Mouse (Mus musculus): ENCODE measurements at regions not wholly inside any gene's neighbourhood (a gene's known extent, or its start where the extent isn't known, plus 50 kb on each side); places are given as distances from the start of the nearest gene placed in this dataset.
A peak's percentile ranks its signal among the peaks of the same experiment; 100 is the strongest.

- no peak for DNase-seq (ENCODE audit: low spot score)
Observed at GRCm38 (mm10) chr11:63394201-63394600, 265.4 kb downstream of the Pmp22 start.

- DNase-seq (ENCODE audit: low spot score) = no peak
Observed at GRCm38 (mm10) chr11:63396386-63396785, 267.6 kb downstream of the Pmp22 start.

- no peak for DNase-seq (ENCODE audit: low spot score)
Observed at GRCm38 (mm10) chr11:63402741-63403140, 274.0 kb downstream of the Pmp22 start.

GRCm38 (mm10) chr11:63404719-63405118 lies 275.9 kb downstream of the Pmp22 start:
- peak; percentile 29 for DNase-seq (ENCODE audit: low spot score)

- no peak for DNase-seq (ENCODE audit: low spot score)
Observed at GRCm38 (mm10) chr11:63409431-63409830, 280.6 kb downstream of the Pmp22 start.

- DNase-seq (ENCODE audit: low spot score) = no peak
Observed at GRCm38 (mm10) chr11:63410921-63411320, 282.1 kb downstream of the Pmp22 start.

GRCm38 (mm10) chr11:63412364-63412991 lies 283.7 kb downstream of the Pmp22 start:
- DNase-seq (ENCODE audit: low spot score) = peak; percentile 17

- no peak for DNase-seq (ENCODE audit: low spot score)
Observed at GRCm38 (mm10) chr11:63413106-63413505, 284.3 kb downstream of the Pmp22 start.

- no peak for DNase-seq (ENCODE audit: low spot score)
Observed at GRCm38 (mm10) chr11:63413621-63414020, 284.8 kb downstream of the Pmp22 start.

GRCm38 (mm10) chr11:63418042-63418776 lies 289.4 kb downstream of the Pmp22 start:
- DNase-seq (ENCODE audit: low spot score) = no peak

- no peak for DNase-seq (ENCODE audit: low spot score)
Observed at GRCm38 (mm10) chr11:63420341-63420740, 291.6 kb downstream of the Pmp22 start.

- no peak for DNase-seq (ENCODE audit: low spot score)
Observed at GRCm38 (mm10) chr11:63422069-63422468, 293.3 kb downstream of the Pmp22 start.

- no peak for DNase-seq (ENCODE audit: low spot score)
Observed at GRCm38 (mm10) chr11:63424319-63424718, 295.5 kb downstream of the Pmp22 start.

- no peak for DNase-seq (ENCODE audit: low spot score)
Observed at GRCm38 (mm10) chr11:63425741-63426140, 297.0 kb downstream of the Pmp22 start.

GRCm38 (mm10) chr11:63453786-63454185 lies 325.0 kb downstream of the Pmp22 start:
- DNase-seq (ENCODE audit: low spot score) = no peak

GRCm38 (mm10) chr11:63454910-63455531 lies 326.2 kb downstream of the Pmp22 start:
- peak; percentile 4 for DNase-seq (ENCODE audit: low spot score)

- peak; percentile 9 for DNase-seq (ENCODE audit: low spot score)
Observed at GRCm38 (mm10) chr11:63456356-63456755, 327.6 kb downstream of the Pmp22 start.

GRCm38 (mm10) chr11:63457250-63457649 lies 328.5 kb downstream of the Pmp22 start:
- no peak for DNase-seq (ENCODE audit: low spot score)

- no peak for DNase-seq (ENCODE audit: low spot score)
Observed at GRCm38 (mm10) chr11:63460146-63460545, 331.4 kb downstream of the Pmp22 start.

GRCm38 (mm10) chr11:63463797-63464331 lies 335.1 kb downstream of the Pmp22 start:
- no peak for DNase-seq (ENCODE audit: low spot score)

- no peak for DNase-seq (ENCODE audit: low spot score)
Observed at GRCm38 (mm10) chr11:63465941-63466340, 337.2 kb downstream of the Pmp22 start.

- DNase-seq (ENCODE audit: low spot score) = no peak
Observed at GRCm38 (mm10) chr11:63466541-63466940, 337.8 kb downstream of the Pmp22 start.

- DNase-seq (ENCODE audit: low spot score) = no peak
Observed at GRCm38 (mm10) chr11:63474831-63475230, 346.0 kb downstream of the Pmp22 start.

All from yolk sac, embryonic 10.5 days (tissue).